Mouse (Mus musculus) small intestine, adult 2 months (tissue): ENCODE measurements around the gene Spcs3. TPM values are rescaled to one million over a fixed set of nuclear protein-coding genes. Genes with fewer than 3 reads are reported as not detected.
"Not testable (repeated sequence)": the region's sequence is repeated elsewhere in the genome, so short reads cannot be mapped to it uniquely, and the experiment has no call there.

Experiments used
- H3K27ac ChIP-seq: fragments of 200-500 bp; 2 replicates; pipeline ENCODE4 v1.5.1; 2012; ENCODE audit warnings: low read depth, low read length, control low read depth, inconsistent platforms; ENCODE audit not compliant: insufficient read depth
- H3K27me3 ChIP-seq: fragments of 200-500 bp; 2 replicates; pipeline ENCODE4 v1.6.1; 2012; ENCODE audit warnings: mild to moderate bottlenecking, moderate library complexity, low read length, inconsistent platforms; ENCODE audit not compliant: control insufficient read depth, insufficient read depth
- H3K36me3 ChIP-seq: fragments of 200-500 bp; 2 replicates; pipeline ENCODE4 v1.6.1; 2012; ENCODE audit warnings: mild to moderate bottlenecking, low read length, control low read depth, inconsistent platforms; ENCODE audit not compliant: control insufficient read depth, insufficient read depth
- H3K4me1 ChIP-seq: fragments of 200-500 bp; 2 replicates; pipeline ENCODE4 v1.6.1; 2012; ENCODE audit warnings: low read length, inconsistent platforms, mixed read lengths; ENCODE audit not compliant: control insufficient read depth, insufficient read depth, insufficient read length
- H3K4me3 ChIP-seq: fragments of 200-500 bp; 2 replicates; pipeline ENCODE4 v1.5.1; 2012; ENCODE audit warnings: low read depth, mild to moderate bottlenecking, control low read depth, inconsistent platforms, low read length, moderate library complexity
- CTCF ChIP-seq: fragments of 200-500 bp; IDR thresholded peaks from 2 replicates; pipeline ENCODE4 v1.5.1; 2012; ENCODE audit warnings: low read depth, mild to moderate bottlenecking, control low read depth, inconsistent platforms, low read length, moderate library complexity, mixed read lengths; ENCODE audit not compliant: insufficient replicate concordance, insufficient read length; ENCODE audit errors: extremely low read depth
- POLR2A ChIP-seq: fragments of 200-500 bp; IDR thresholded peaks from 2 replicates; pipeline ENCODE4 v1.6.1; 2012; ENCODE audit warnings: low read depth, mild to moderate bottlenecking, control low read depth, inconsistent platforms, low read length, moderate library complexity
- WGBS: fragments of 180-500 bp; shearing (Covaris S2); methylation state at CpG from one replicate; pipeline ENCODE4 v1.1.7; 2018; 5-methylcytosine and 5-hydroxymethylcytosine counted together
- polyA plus RNA-seq: library from polyadenylated mRNA; depleted of rRNA; stranded (reverse); fragments of >200 nt; gene quantifications from 2 replicates; pipeline ENCODE4 v1.2.3, GENCODE M21; 2012

Gene Spcs3
- polyA plus RNA-seq, 1 experiment, result 2.9 TPM

- no peaks in the 10 kb centered on the region for H3K27me3 ChIP-seq
- H3K36me3 ChIP-seq, result peaks cover 20% of the 10 kb centered on the region
- no peak overlapping the region for H3K4me3 ChIP-seq
- WGBS, result 93% methylated on average over 2 of the region's 2 CpGs
- H3K27ac ChIP-seq, result no peak overlapping the region
- no peaks in the 10 kb centered on the region for H3K4me1 ChIP-seq
- no peak for TF ChIP-seq CTCF
- TF ChIP-seq POLR2A, result no peak
Measured at GRCm38 (mm10) chr8:54525606-54526005, 4.2 kb downstream of the Spcs3 start.

GRCm38 (mm10) chr8:54520516-54520915 is 9.3 kb downstream of the Spcs3 start:
- TF ChIP-seq CTCF (no peak), POLR2A (no peak)
- Histone ChIP-seq H3K4me3 (no peak overlapping the region), H3K27ac (no peak overlapping the region), H3K4me1 (no peaks in the 10 kb centered on the region), H3K36me3 (peaks cover 20% of the 10 kb centered on the region), H3K27me3 (no peaks in the 10 kb centered on the region)
- 68% methylated on average over 4 of the region's 4 CpGs for WGBS

- TF ChIP-seq CTCF (no peak), POLR2A (no peak)
- Histone ChIP-seq H3K4me3 (no peak overlapping the region), H3K36me3 (peaks cover 15% of the 10 kb centered on the region), H3K27me3 (no peaks in the 10 kb centered on the region), H3K27ac (no peak overlapping the region), H3K4me1 (no peaks in the 10 kb centered on the region)
- 67% methylated on average over 10 of the region's 10 CpGs for WGBS
Measured at GRCm38 (mm10) chr8:54518756-54519460, 10.9 kb downstream of the Spcs3 start.

GRCm38 (mm10) chr8:54512200-54512599 is 17.6 kb downstream of the Spcs3 start:
- not testable (repeated sequence) for H3K27me3 ChIP-seq, H3K4me3 ChIP-seq, H3K36me3 ChIP-seq, H3K4me1 ChIP-seq, H3K27ac ChIP-seq
- 74% methylated on average over 5 of the region's 5 CpGs for WGBS

GRCm38 (mm10) chr8:54511791-54512190 is 18.0 kb downstream of the Spcs3 start:
- Histone ChIP-seq H3K27ac (no peak overlapping the region), H3K4me3 (no peak overlapping the region), H3K36me3 (no peaks in the 10 kb centered on the region), H3K27me3 (no peaks in the 10 kb centered on the region), H3K4me1 (no peaks in the 10 kb centered on the region)
- TF ChIP-seq POLR2A, result no peak
- TF ChIP-seq CTCF, result no peak
- WGBS, result 65% methylated on average over 3 of the region's 3 CpGs

- H3K27ac ChIP-seq, result no peak overlapping the region
- no peaks in the 10 kb centered on the region for H3K4me1 ChIP-seq
- H3K27me3 ChIP-seq, result no peaks in the 10 kb centered on the region
- 5% methylated on average over 10 of the region's 10 CpGs for WGBS
- no peak for TF ChIP-seq POLR2A
- no peak for TF ChIP-seq CTCF
- no peak overlapping the region for H3K4me3 ChIP-seq
- H3K36me3 ChIP-seq, result no peaks in the 10 kb centered on the region
Measured at GRCm38 (mm10) chr8:54509221-54509721, 20.5 kb downstream of the Spcs3 start.

GRCm38 (mm10) chr8:54508814-54509213 is 21.0 kb downstream of the Spcs3 start:
- WGBS, result 2% methylated on average over 9 of the region's 11 CpGs
- TF ChIP-seq CTCF (no peak), POLR2A (no peak)
- no peaks in the 10 kb centered on the region for H3K27me3 ChIP-seq
- H3K36me3 ChIP-seq, result no peaks in the 10 kb centered on the region
- H3K4me3 ChIP-seq, result no peak overlapping the region
- H3K4me1 ChIP-seq, result no peaks in the 10 kb centered on the region
- no peak overlapping the region for H3K27ac ChIP-seq

- H3K27ac ChIP-seq, result no peak overlapping the region
- H3K27me3 ChIP-seq, result no peaks in the 10 kb centered on the region
- 0% methylated on average over 1 of the region's 1 CpGs for WGBS
- no peaks in the 10 kb centered on the region for H3K4me1 ChIP-seq
- TF ChIP-seq POLR2A, result no peak
- TF ChIP-seq CTCF, result no peak
- H3K36me3 ChIP-seq, result no peaks in the 10 kb centered on the region
- no peak overlapping the region for H3K4me3 ChIP-seq
Measured at GRCm38 (mm10) chr8:54508096-54508456, 21.7 kb downstream of the Spcs3 start.
